Mouse (Mus musculus) midbrain, postnatal 0 days (tissue): ENCODE measurements around the gene Gjb3. TPM values are rescaled to one million over a fixed set of nuclear protein-coding genes. Genes with fewer than 3 reads are reported as not detected.
A peak's percentile ranks its signal among the peaks of the same experiment; 100 is the strongest.

Experiments used
- ATAC-seq: fragments of 200-750 bp; cut with Nextera tagmentation; 2 replicates; pipeline ENCODE4 v1.8.0; 2017; ENCODE audit warnings: moderate number of reproducible peaks, mild to moderate bottlenecking, moderate TSS enrichment, moderate library complexity; ENCODE audit not compliant: low FRiP score
- DNase-seq: peaks from one replicate; pipeline ENCODE4 v3.0.0-alpha.2; 2015; ENCODE audit warnings: low spot score
- H3K27ac ChIP-seq: fragments of 300-500 bp; sonication (generic); 2 replicates; pipeline ENCODE4 v1.5.1; 2014; ENCODE audit warnings: low read depth, mild to moderate bottlenecking, low read length, mixed read lengths
- H3K27me3 ChIP-seq: fragments of 300-500 bp; sonication (generic); 2 replicates; pipeline ENCODE4 v1.6.1; 2014; ENCODE audit warnings: low read length, control low read depth, mixed read lengths; ENCODE audit not compliant: insufficient read depth
- H3K36me3 ChIP-seq: fragments of 300-500 bp; sonication (generic); 2 replicates; pipeline ENCODE4 v1.6.1; 2014; ENCODE audit warnings: low read length, control low read depth, mixed read lengths; ENCODE audit not compliant: insufficient read depth
- H3K4me1 ChIP-seq: fragments of 300-500 bp; sonication (generic); 2 replicates; pipeline ENCODE4 v1.6.1; 2014; ENCODE audit warnings: mild to moderate bottlenecking, control low read depth, antibody characterized with exemption, low read length, mixed read lengths; ENCODE audit not compliant: insufficient read depth
- H3K4me2 ChIP-seq: fragments of 300-500 bp; sonication (generic); 2 replicates; pipeline ENCODE4 v1.6.1; 2014; ENCODE audit warnings: low read depth, mild to moderate bottlenecking, low read length, mixed read lengths; ENCODE audit not compliant: poor library complexity, severe bottlenecking
- H3K4me3 ChIP-seq: fragments of 300-500 bp; sonication (generic); 2 replicates; pipeline ENCODE4 v1.5.1; 2014; ENCODE audit warnings: low read depth, mild to moderate bottlenecking, low read length, moderate library complexity
- H3K9ac ChIP-seq: fragments of 300-500 bp; sonication (generic); replicated peaks from 2 replicates; pipeline ENCODE4 v1.6.1; 2014; ENCODE audit warnings: mild to moderate bottlenecking, low read length, moderate library complexity, mixed read lengths; ENCODE audit not compliant: poor library complexity, severe bottlenecking
- H3K9me3 ChIP-seq: fragments of 300-500 bp; sonication (generic); 2 replicates; pipeline ENCODE4 v1.6.1; 2016; ENCODE audit warnings: low read length, control low read depth
- CTCF ChIP-seq: IDR thresholded peaks from 2 replicates; pipeline ENCODE4 v1.5.1; 2016; ENCODE audit warnings: antibody characterized with exemption, mild to moderate bottlenecking
- WGBS: fragments of 180-500 bp; shearing (Covaris S2); extraction: QIAGEN DNeasy Blood & Tissue Kit; methylation state at CpG from one replicate; pipeline ENCODE4 v1.1.7; 2014; 5-methylcytosine and 5-hydroxymethylcytosine counted together
- polyA plus RNA-seq: library from polyadenylated mRNA; unstranded; fragments of >200 nt; fragmentation: Nextera tagmentation; extraction: Ambion mirVana; gene quantifications from 2 replicates; pipeline ENCODE4 v1.2.1, GENCODE M21; 2015
- total RNA-seq: library from RNA; depleted of rRNA; stranded (reverse); fragments of >200 nt; gene quantifications from 2 replicates; pipeline ENCODE4 v1.2.3, GENCODE M21; 2014; rRNA removed

Gene Gjb3
- total RNA-seq: 1.0 and 1.8 TPM in 2 replicates
- polyA plus RNA-seq: 0.83 and 0.85 TPM in 2 replicates

DNA sequence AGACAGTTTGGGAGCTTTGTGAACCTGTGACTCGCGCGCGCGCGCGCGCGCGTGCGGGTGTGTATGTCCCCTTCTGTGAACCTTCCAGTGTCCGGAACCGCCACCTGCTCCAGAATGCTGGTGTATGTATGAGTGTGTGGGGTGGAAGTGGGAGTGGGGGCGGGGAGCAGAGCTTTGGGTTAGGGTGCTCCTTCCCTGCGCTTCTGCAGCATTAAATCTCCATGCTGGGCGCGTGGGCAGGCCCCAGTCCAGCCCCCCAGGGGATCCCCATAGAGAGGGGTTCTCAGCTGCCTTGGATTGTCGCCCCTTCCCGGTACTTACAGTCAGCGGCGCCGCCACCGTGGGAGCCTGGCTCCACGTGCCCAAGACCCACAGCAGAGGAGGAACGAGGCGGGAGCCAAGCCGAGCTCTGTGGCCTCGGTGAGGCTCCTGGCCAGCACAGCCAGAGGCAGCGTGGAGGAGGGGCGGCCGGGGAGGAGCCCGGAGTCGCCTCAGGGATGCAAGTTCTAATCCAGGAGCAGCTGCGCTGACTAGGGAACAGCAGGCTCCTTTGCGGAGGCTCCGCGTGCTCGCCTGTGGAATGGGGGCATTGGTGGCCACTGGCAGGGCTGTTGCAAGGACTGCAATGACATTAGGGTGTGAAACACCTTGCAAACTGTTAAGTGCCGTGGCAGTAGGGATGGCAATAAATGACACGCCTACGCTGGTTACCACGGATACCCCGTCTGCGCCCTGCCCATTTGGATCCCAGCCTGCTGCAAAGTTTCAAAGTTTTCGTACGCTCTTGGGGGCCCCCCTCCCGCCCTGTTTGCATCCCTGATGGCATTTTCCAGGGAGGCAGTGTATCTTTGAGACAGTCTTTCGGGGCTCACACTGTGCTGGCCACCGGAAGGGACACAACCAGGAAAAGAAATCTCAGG, at the start of gene Gjb3:
Gjb3 (minus strand) TSS at position 664 of the 920 bp plus-strand sequence.
- WGBS: 2% methylated on average over 49 of the region's 49 CpGs
- 0 out of 2 replicates have a peak within 1 kb of the TSS, but pooled peaks have one; percentile 29 for H3K9ac ChIP-seq
- H3K36me3 ChIP-seq: no peaks in the 10 kb centered on the region
- peaks cover 8% of the 10 kb centered on the region; the same call in 1 of the 2 replicates for H3K4me1 ChIP-seq
- no peaks in the 10 kb centered on the region for H3K9me3 ChIP-seq
- TF ChIP-seq CTCF: no peak
- H3K27me3 ChIP-seq: peaks cover 24% of the 10 kb centered on the region
- no peak within 1 kb of the TSS for H3K27ac ChIP-seq
- H3K4me3 ChIP-seq: peak within 1 kb of the TSS; percentile 29
- DNase-seq: peak; percentile 28
- peak; percentile 52; the same call in 1 of the 2 replicates for ATAC-seq
- peak within 1 kb of the TSS; percentile 58 for H3K4me2 ChIP-seq

- ATAC-seq (no peak), DNase-seq (no peak)
- no peak overlapping the region for H3K9ac ChIP-seq
- no peaks in the 10 kb centered on the region for H3K4me1 ChIP-seq
- no peaks in the 10 kb centered on the region for H3K27me3 ChIP-seq
- H3K27ac ChIP-seq: no peak overlapping the region
- no peaks in the 10 kb centered on the region for H3K36me3 ChIP-seq
- WGBS: 33% methylated on average over 4 of the region's 4 CpGs
- H3K4me2 ChIP-seq: no peak overlapping the region
- no peaks in the 10 kb centered on the region for H3K9me3 ChIP-seq
- peak; percentile 63 for TF ChIP-seq CTCF
- no peak overlapping the region for H3K4me3 ChIP-seq
These were observed 46.7 kb upstream of the Gjb3 start for GRCm38 (mm10) chr4:127377344-127377743.

GRCm38 (mm10) chr4:127375541-127376177, 45.0 kb upstream of the Gjb3 start:
- H3K4me2 ChIP-seq: no peak overlapping the region
- peak; percentile 50 for DNase-seq

DNA sequence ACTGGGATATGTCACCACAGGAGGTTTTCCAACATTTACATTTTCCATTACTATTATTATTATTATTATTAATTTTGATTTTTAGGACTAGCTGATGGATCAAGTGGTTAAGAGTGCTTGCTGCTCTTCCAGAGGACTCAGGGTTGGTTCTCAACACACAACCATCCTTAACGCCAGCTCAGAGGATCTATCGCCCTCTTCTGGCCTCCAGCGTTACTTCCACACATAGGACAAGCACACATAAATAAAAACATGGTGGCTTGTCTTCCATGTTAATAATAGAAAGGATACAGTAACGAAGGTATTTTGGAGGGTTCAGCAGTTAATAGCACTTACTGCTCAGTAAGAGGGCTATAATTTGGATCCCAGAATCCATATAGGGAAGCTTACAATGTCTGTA, 44.0 kb upstream of the Gjb3 start:
- no peak overlapping the region for H3K27ac ChIP-seq
- no peaks in the 10 kb centered on the region for H3K9me3 ChIP-seq
- 85% methylated on average over 4 of the region's 4 CpGs for WGBS
- no peaks in the 10 kb centered on the region for H3K4me1 ChIP-seq
- DNase-seq (no peak), ATAC-seq (no peak)
- no peak overlapping the region for H3K4me2 ChIP-seq
- no peak overlapping the region for H3K4me3 ChIP-seq
- no peaks in the 10 kb centered on the region for H3K36me3 ChIP-seq
- no peak overlapping the region for H3K9ac ChIP-seq
- peak; percentile 36; the same call in 1 of the 2 replicates for TF ChIP-seq CTCF
- no peaks in the 10 kb centered on the region for H3K27me3 ChIP-seq

More at GRCm38 (mm10) chr4:127375541-127376177, 45.0 kb upstream of the Gjb3 start:
- H3K27me3 ChIP-seq: no peaks in the 10 kb centered on the region
- no peak overlapping the region for H3K27ac ChIP-seq
- H3K36me3 ChIP-seq: no peaks in the 10 kb centered on the region
- WGBS: 74% methylated on average over 17 of the region's 17 CpGs
- TF ChIP-seq CTCF: no peak
- no peaks in the 10 kb centered on the region for H3K4me1 ChIP-seq
- H3K9ac ChIP-seq: no peak overlapping the region
- no peak overlapping the region for H3K4me3 ChIP-seq
- no peak for ATAC-seq
- no peaks in the 10 kb centered on the region for H3K9me3 ChIP-seq

- no peak for TF ChIP-seq CTCF
- H3K9ac ChIP-seq: no peak overlapping the region
- DNase-seq: no peak
- no peak overlapping the region for H3K4me2 ChIP-seq
- no peaks in the 10 kb centered on the region for H3K27me3 ChIP-seq
- H3K27ac ChIP-seq: no peak overlapping the region
- WGBS: 64% methylated on average over 8 of the region's 8 CpGs
- peaks cover 3% of the 10 kb centered on the region; the same call in 1 of the 2 replicates for H3K4me1 ChIP-seq
- ATAC-seq: no peak
- no peaks in the 10 kb centered on the region for H3K9me3 ChIP-seq
- H3K36me3 ChIP-seq: no peaks in the 10 kb centered on the region
- H3K4me3 ChIP-seq: no peak overlapping the region
These were observed 42.8 kb upstream of the Gjb3 start for GRCm38 (mm10) chr4:127373491-127373890.
